Mouse (Mus musculus) limb, embryonic 13.5 days (tissue): ENCODE measurements at regions not wholly inside any gene's neighbourhood (a gene's known extent, or its start where the extent isn't known, plus 50 kb on each side); places are given as distances from the start of the nearest gene placed in this dataset.

Experiments
- ATAC-seq: fragments of 200-750 bp; cut with Nextera tagmentation; 2 replicates; pipeline ENCODE4 v1.8.0; 2017; ENCODE audit warnings: low read depth, moderate number of reproducible peaks, moderate TSS enrichment; ENCODE audit not compliant: low FRiP score
- H3K27ac ChIP-seq: fragments of 300-500 bp; sonication (generic); 2 replicates; pipeline ENCODE4 v1.5.1; 2015; ENCODE audit warnings: inconsistent platforms, mild to moderate bottlenecking, moderate library complexity
- H3K27me3 ChIP-seq: fragments of 300-500 bp; sonication (generic); 2 replicates; pipeline ENCODE4 v1.6.1; 2015; ENCODE audit warnings: mild to moderate bottlenecking, inconsistent platforms
- H3K36me3 ChIP-seq: fragments of 300-500 bp; sonication (generic); 2 replicates; pipeline ENCODE4 v1.6.1; 2015; ENCODE audit warnings: inconsistent platforms, mild to moderate bottlenecking, moderate library complexity
- H3K4me1 ChIP-seq: fragments of 300-500 bp; sonication (generic); 2 replicates; pipeline ENCODE4 v1.6.1; 2015; ENCODE audit warnings: inconsistent platforms
- H3K4me2 ChIP-seq: fragments of 300-500 bp; sonication (generic); replicated peaks from 2 replicates; pipeline ENCODE4 v1.6.1; 2015; ENCODE audit warnings: inconsistent platforms, mild to moderate bottlenecking, moderate library complexity
- H3K4me3 ChIP-seq: fragments of 300-500 bp; sonication (generic); 2 replicates; pipeline ENCODE4 v1.5.1; 2015; ENCODE audit warnings: moderate library complexity, mild to moderate bottlenecking, inconsistent platforms
- H3K9ac ChIP-seq: fragments of 300-500 bp; sonication (generic); 2 replicates; pipeline ENCODE4 v1.6.1; 2015; ENCODE audit warnings: mild to moderate bottlenecking, inconsistent platforms
- H3K9me3 ChIP-seq: fragments of 300-500 bp; sonication (generic); 2 replicates; pipeline ENCODE4 v1.6.1; 2016; ENCODE audit warnings: inconsistent platforms
- WGBS: fragments of 180-500 bp; shearing (Covaris S2); methylation state at CpG from one replicate; pipeline ENCODE4 v1.1.7; 2015; 5-methylcytosine and 5-hydroxymethylcytosine counted together

- Histone ChIP-seq H3K4me3 (no peak overlapping the region), H3K4me1 (no peaks in the 10 kb centered on the region), H3K9ac (no peak overlapping the region), H3K9me3 (no peaks in the 10 kb centered on the region), H3K36me3 (no peaks in the 10 kb centered on the region), H3K4me2 (no peak overlapping the region), H3K27me3 (no peaks in the 10 kb centered on the region), H3K27ac (no peak overlapping the region)
- WGBS = 83% methylated on average over 3 of the region's 3 CpGs
- no peak for ATAC-seq
Measured at GRCm38 (mm10) chr1:30751138-30751907, 122.4 kb downstream of the Phf3 start.

- H3K9ac ChIP-seq = no peak overlapping the region
- no peaks in the 10 kb centered on the region for H3K9me3 ChIP-seq
- H3K4me2 ChIP-seq = no peak overlapping the region
- H3K36me3 ChIP-seq = no peaks in the 10 kb centered on the region
- H3K4me3 ChIP-seq = no peak overlapping the region
- no peak overlapping the region for H3K27ac ChIP-seq
- H3K4me1 ChIP-seq = no peaks in the 10 kb centered on the region
- no peak for ATAC-seq
- no peaks in the 10 kb centered on the region for H3K27me3 ChIP-seq
Measured at GRCm38 (mm10) chr1:30741955-30742354, 131.8 kb downstream of the Phf3 start.

- Histone ChIP-seq H3K36me3 (no peaks in the 10 kb centered on the region), H3K4me3 (no peak overlapping the region), H3K4me1 (no peaks in the 10 kb centered on the region), H3K4me2 (no peak overlapping the region), H3K27me3 (no peaks in the 10 kb centered on the region), H3K9me3 (no peaks in the 10 kb centered on the region), H3K27ac (no peak overlapping the region), H3K9ac (no peak overlapping the region)
- WGBS = 69% methylated on average over 3 of the region's 3 CpGs
- no peak for ATAC-seq
Measured at GRCm38 (mm10) chr1:30740831-30741230, 132.9 kb downstream of the Phf3 start.

GRCm38 (mm10) chr1:30721519-30721918 lies 152.2 kb downstream of the Phf3 start:
- Histone ChIP-seq H3K27ac (no peak overlapping the region), H3K27me3 (no peaks in the 10 kb centered on the region), H3K4me2 (no peak overlapping the region), H3K4me3 (no peak overlapping the region), H3K9me3 (no peaks in the 10 kb centered on the region), H3K4me1 (no peaks in the 10 kb centered on the region), H3K9ac (no peak overlapping the region), H3K36me3 (no peaks in the 10 kb centered on the region)
- WGBS = 74% methylated on average over 2 of the region's 2 CpGs
- ATAC-seq = no peak

- Histone ChIP-seq H3K4me3 (no peak overlapping the region), H3K9ac (no peak overlapping the region), H3K4me2 (no peak overlapping the region), H3K36me3 (no peaks in the 10 kb centered on the region), H3K27me3 (no peaks in the 10 kb centered on the region), H3K27ac (no peak overlapping the region), H3K9me3 (no peaks in the 10 kb centered on the region), H3K4me1 (no peaks in the 10 kb centered on the region)
- WGBS = 82% methylated on average over 2 of the region's 2 CpGs
- peak; percentile 28; the same call in 1 of the 2 replicates for ATAC-seq
Measured at GRCm38 (mm10) chr1:30720829-30721228, 152.9 kb downstream of the Phf3 start.

- Histone ChIP-seq H3K4me3 (no peak overlapping the region), H3K27me3 (no peaks in the 10 kb centered on the region), H3K4me1 (no peaks in the 10 kb centered on the region), H3K27ac (no peak overlapping the region), H3K9me3 (no peaks in the 10 kb centered on the region), H3K9ac (no peak overlapping the region), H3K4me2 (no peak overlapping the region), H3K36me3 (no peaks in the 10 kb centered on the region)
- WGBS = 80% methylated on average over 5 of the region's 5 CpGs
- no peak for ATAC-seq
Measured at GRCm38 (mm10) chr1:30718578-30718977, 155.1 kb downstream of the Phf3 start.

- H3K9ac ChIP-seq = no peak overlapping the region
- WGBS = 35% methylated on average over 1 of the region's 1 CpGs
- no peak overlapping the region for H3K4me2 ChIP-seq
- no peak overlapping the region for H3K4me3 ChIP-seq
- no peaks in the 10 kb centered on the region for H3K27me3 ChIP-seq
- H3K27ac ChIP-seq = no peak overlapping the region
- ATAC-seq = no peak
- H3K4me1 ChIP-seq = no peaks in the 10 kb centered on the region
- no peaks in the 10 kb centered on the region for H3K36me3 ChIP-seq
- peaks cover 3% of the 10 kb centered on the region; the same call in 1 of the 2 replicates for H3K9me3 ChIP-seq
Measured at GRCm38 (mm10) chr1:30716346-30716745, 157.4 kb downstream of the Phf3 start.

- H3K9me3 ChIP-seq = no peaks in the 10 kb centered on the region
- no peaks in the 10 kb centered on the region for H3K27me3 ChIP-seq
- H3K9ac ChIP-seq = no peak overlapping the region
- H3K36me3 ChIP-seq = no peaks in the 10 kb centered on the region
- no peak for ATAC-seq
- H3K4me1 ChIP-seq = no peaks in the 10 kb centered on the region
- WGBS = 67% methylated on average over 3 of the region's 3 CpGs
- H3K27ac ChIP-seq = no peak overlapping the region
- H3K4me2 ChIP-seq = no peak overlapping the region
- no peak overlapping the region for H3K4me3 ChIP-seq
Measured at GRCm38 (mm10) chr1:30701116-30701515, 172.6 kb downstream of the Phf3 start.

- Histone ChIP-seq H3K4me1 (no peaks in the 10 kb centered on the region), H3K27ac (no peak overlapping the region), H3K4me3 (no peak overlapping the region), H3K36me3 (no peaks in the 10 kb centered on the region), H3K4me2 (no peak overlapping the region), H3K9ac (no peak overlapping the region), H3K27me3 (no peaks in the 10 kb centered on the region), H3K9me3 (no peaks in the 10 kb centered on the region)
- WGBS = 43% methylated on average over 10 of the region's 10 CpGs
- no peak; the same call in 1 of the 2 replicates for ATAC-seq
Measured at GRCm38 (mm10) chr1:30700399-30701081, 173.2 kb downstream of the Phf3 start.

GRCm38 (mm10) chr1:30696342-30696741 lies 177.4 kb downstream of the Phf3 start:
- no peak overlapping the region for H3K4me3 ChIP-seq
- no peaks in the 10 kb centered on the region for H3K4me1 ChIP-seq
- ATAC-seq = no peak
- no peaks in the 10 kb centered on the region for H3K27me3 ChIP-seq
- no peak overlapping the region for H3K9ac ChIP-seq
- H3K4me2 ChIP-seq = no peak overlapping the region
- no peak overlapping the region for H3K27ac ChIP-seq
- H3K36me3 ChIP-seq = no peaks in the 10 kb centered on the region
- no peaks in the 10 kb centered on the region for H3K9me3 ChIP-seq

- H3K4me3 ChIP-seq = no peak overlapping the region
- WGBS = 91% methylated on average over 3 of the region's 3 CpGs
- no peak for ATAC-seq
- H3K9ac ChIP-seq = no peak overlapping the region
- no peaks in the 10 kb centered on the region for H3K9me3 ChIP-seq
- H3K4me2 ChIP-seq = no peak overlapping the region
- no peaks in the 10 kb centered on the region for H3K27me3 ChIP-seq
- H3K4me1 ChIP-seq = no peaks in the 10 kb centered on the region
- H3K36me3 ChIP-seq = no peaks in the 10 kb centered on the region
- H3K27ac ChIP-seq = no peak overlapping the region
Measured at GRCm38 (mm10) chr1:30685318-30685717, 188.4 kb downstream of the Phf3 start.

GRCm38 (mm10) chr1:30683889-30684288 lies 189.8 kb downstream of the Phf3 start:
- H3K9ac ChIP-seq = no peak overlapping the region
- H3K36me3 ChIP-seq = no peaks in the 10 kb centered on the region
- no peaks in the 10 kb centered on the region for H3K27me3 ChIP-seq
- no peak overlapping the region for H3K4me2 ChIP-seq
- H3K27ac ChIP-seq = no peak overlapping the region
- ATAC-seq = no peak
- WGBS = 72% methylated on average over 2 of the region's 2 CpGs
- H3K4me3 ChIP-seq = no peak overlapping the region
- H3K9me3 ChIP-seq = no peaks in the 10 kb centered on the region
- H3K4me1 ChIP-seq = no peaks in the 10 kb centered on the region

GRCm38 (mm10) chr1:30639807-30640206 lies 233.9 kb downstream of the Phf3 start:
- no peak overlapping the region for H3K9ac ChIP-seq
- no peaks in the 10 kb centered on the region for H3K4me1 ChIP-seq
- 46% methylated on average over 2 of the region's 2 CpGs for WGBS
- H3K27me3 ChIP-seq = no peaks in the 10 kb centered on the region
- ATAC-seq = no peak
- no peaks in the 10 kb centered on the region for H3K9me3 ChIP-seq
- H3K36me3 ChIP-seq = no peaks in the 10 kb centered on the region
- H3K4me2 ChIP-seq = no peak overlapping the region
- H3K4me3 ChIP-seq = no peak overlapping the region
- no peak overlapping the region for H3K27ac ChIP-seq
